ENCODE assay signal across 19 mouse cellular contexts in genomic region chr12:104626054-104626453, GRCm38 (mm10).
"Had no signal": no experiment of that assay in that cellular context is flagged by ENCODE, and none has a peak within 500 bp of the region (broad histone marks: within the 10 kb centered on the region; RNA-seq: fewer than 3 reads in every experiment).

No protein-coding gene starts in this region.

- H3K9me3 ChIP-seq: midbrain, embryonic 10.5 days; midbrain, embryonic 12.5 days; neural tube, embryonic 13.5 days; neural tube, embryonic 15.5 days had no signal

- H3K27me3 ChIP-seq: midbrain, embryonic 12.5 days; neural tube, embryonic 13.5 days; neural tube, embryonic 15.5 days had no signal

- H3K27ac ChIP-seq: midbrain, embryonic 10.5 days; midbrain, embryonic 12.5 days; neural tube, embryonic 13.5 days; neural tube, embryonic 15.5 days had no signal

- H3K4me2 ChIP-seq: lung, embryonic 14.5 days; midbrain, embryonic 12.5 days; neural tube, embryonic 13.5 days; neural tube, embryonic 15.5 days had no signal

- ATAC-seq: midbrain, embryonic 16.5 days had no signal

- DNase-seq: lung, adult 18-20 months; lung, embryonic 14.5 days; lung, postnatal 10 days; lung, postnatal 4 days; midbrain, embryonic 14.5 days; retina, postnatal 1 day; right cerebral cortex, adult 18-20 months; right cerebral cortex, postnatal 25 days; right cerebral cortex, postnatal 4 days; spleen, adult 18-20 months; thymus, adult 18-20 months; thymus, postnatal 14 days; thymus, postnatal 36 days had no signal

- H3K4me1 ChIP-seq: midbrain, embryonic 12.5 days; neural tube, embryonic 15.5 days had no signal

- H3K36me3 ChIP-seq: midbrain, embryonic 10.5 days; midbrain, embryonic 12.5 days; neural tube, embryonic 13.5 days; neural tube, embryonic 15.5 days had no signal

- H3K9ac ChIP-seq: lung, embryonic 14.5 days; midbrain, embryonic 12.5 days; neural tube, embryonic 13.5 days; neural tube, embryonic 15.5 days had no signal

- H3K4me3 ChIP-seq: midbrain, embryonic 10.5 days; midbrain, embryonic 12.5 days; myocyte; neural tube, embryonic 13.5 days; neural tube, embryonic 15.5 days had no signal
